Mouse (Mus musculus) ES-Bruce4 (cell line): ENCODE measurements around the gene Gpr132. TPM values are rescaled to one million over a fixed set of nuclear protein-coding genes. Genes with fewer than 3 reads are reported as not detected.

Source experiments
- H3K27ac ChIP-seq: 2 replicates; pipeline ENCODE4 v1.5.1; 2012; ENCODE audit warnings: low read length, inconsistent platforms; ENCODE audit not compliant: insufficient read depth
- H3K27me3 ChIP-seq: 2 replicates; pipeline ENCODE4 v1.6.1; 2012; ENCODE audit warnings: mild to moderate bottlenecking, low read length, inconsistent platforms; ENCODE audit not compliant: control insufficient read depth, poor library complexity, insufficient read depth, severe bottlenecking
- H3K36me3 ChIP-seq: 2 replicates; pipeline ENCODE4 v1.6.1; 2012; ENCODE audit warnings: inconsistent platforms, mild to moderate bottlenecking, low read length, moderate library complexity; ENCODE audit not compliant: control insufficient read depth, poor library complexity, insufficient read depth, severe bottlenecking
- H3K4me1 ChIP-seq: one replicate; pipeline ENCODE4 v1.8.1; 2011; ENCODE audit warnings: low read length; ENCODE audit not compliant: control insufficient read depth, insufficient read depth
- H3K4me3 ChIP-seq: 2 replicates; pipeline ENCODE4 v1.5.1; 2011; ENCODE audit warnings: low read depth, mild to moderate bottlenecking, low read length
- H3K9ac ChIP-seq: 2 replicates; pipeline ENCODE4 v1.6.1; 2012; ENCODE audit warnings: low read depth, mild to moderate bottlenecking, inconsistent platforms; ENCODE audit not compliant: poor library complexity, severe bottlenecking
- H3K9me3 ChIP-seq: replicated peaks from 2 replicates; pipeline ENCODE4 v1.6.1; 2012; ENCODE audit warnings: mild to moderate bottlenecking, low read length, inconsistent platforms; ENCODE audit not compliant: control insufficient read depth, poor library complexity, insufficient read depth, severe bottlenecking
- CTCF ChIP-seq: IDR thresholded peaks from one replicate; pipeline ENCODE4 v1.8.1; 2011; ENCODE audit warnings: low read depth, low read length
- EP300 ChIP-seq: IDR thresholded peaks from 2 replicates; pipeline ENCODE4 v1.6.1; 2011; ENCODE audit warnings: low read depth, low read length; ENCODE audit not compliant: insufficient read depth
- POLR2A ChIP-seq: IDR thresholded peaks from one replicate; pipeline ENCODE4 v1.8.1; 2011; ENCODE audit warnings: low read length; ENCODE audit not compliant: insufficient read depth
- polyA plus RNA-seq: library from polyadenylated mRNA; stranded (reverse); fragments of >200 nt; gene quantifications from 2 replicates; pipeline ENCODE4 v1.2.4, GENCODE M21; 2011; ENCODE audit warnings: low read depth; ENCODE audit not compliant: missing spikeins, insufficient read depth, insufficient read length

Gpr132 gene
- 0.64 and 0.93 TPM in 2 replicates for polyA plus RNA-seq

DNA sequence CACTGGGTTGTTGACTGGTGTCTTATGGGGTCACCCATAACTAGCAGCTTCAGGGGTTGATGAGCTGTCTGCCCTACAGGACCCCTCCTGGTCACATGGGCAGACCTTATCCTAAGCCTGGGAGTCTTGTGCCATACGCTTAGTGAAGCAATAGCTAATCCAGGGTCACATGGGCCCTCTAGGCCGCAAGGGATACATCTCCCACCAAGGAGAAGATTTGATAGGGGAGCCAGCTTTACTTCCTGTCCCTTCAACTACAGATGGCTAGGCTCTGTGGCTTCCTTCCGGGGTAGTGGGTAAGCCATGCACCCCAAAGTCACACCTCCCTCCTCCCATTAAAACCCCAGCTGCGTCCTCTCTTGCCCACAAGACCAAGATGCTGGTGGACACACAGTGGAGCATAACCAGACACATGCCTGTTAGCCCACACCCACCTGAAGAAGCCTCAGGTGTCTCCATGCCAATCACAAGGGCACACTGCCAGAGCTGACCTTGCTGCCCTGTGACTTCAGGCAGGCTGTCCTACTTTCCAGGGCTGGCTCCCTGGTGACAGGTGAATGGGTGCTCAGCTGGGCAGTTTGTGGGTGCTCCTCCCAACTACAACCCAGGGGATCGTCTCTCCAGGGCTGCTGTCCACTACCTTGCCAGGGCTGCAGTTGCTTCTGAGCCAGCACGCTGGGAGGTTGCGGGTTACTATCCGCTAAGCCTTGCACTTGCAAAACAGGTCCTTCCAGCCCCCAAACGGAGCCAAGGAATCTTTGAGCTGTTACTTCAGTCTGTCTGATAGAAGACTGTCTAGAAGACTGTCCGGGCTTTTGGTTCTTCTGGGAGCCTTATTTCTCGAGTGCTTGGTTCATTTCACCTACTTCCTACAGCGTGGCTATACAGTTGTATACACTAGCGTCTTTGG, at the start of gene Gpr132:
Gene Gpr132 (minus strand): TSS at position 51 of the 910 bp plus-strand sequence.
- H3K27ac ChIP-seq: no peak within 1 kb of the TSS
- H3K4me3 ChIP-seq: no peak within 1 kb of the TSS
- TF ChIP-seq EP300: no peak
- TF ChIP-seq POLR2A: no peak
- TF ChIP-seq CTCF: no peak
- H3K9me3 ChIP-seq: no peaks in the 10 kb centered on the region
- no peaks in the 10 kb centered on the region for H3K36me3 ChIP-seq
- H3K27me3 ChIP-seq: no peaks in the 10 kb centered on the region
- peaks cover 4% of the 10 kb centered on the region for H3K4me1 ChIP-seq
- no peak within 1 kb of the TSS for H3K9ac ChIP-seq

DNA sequence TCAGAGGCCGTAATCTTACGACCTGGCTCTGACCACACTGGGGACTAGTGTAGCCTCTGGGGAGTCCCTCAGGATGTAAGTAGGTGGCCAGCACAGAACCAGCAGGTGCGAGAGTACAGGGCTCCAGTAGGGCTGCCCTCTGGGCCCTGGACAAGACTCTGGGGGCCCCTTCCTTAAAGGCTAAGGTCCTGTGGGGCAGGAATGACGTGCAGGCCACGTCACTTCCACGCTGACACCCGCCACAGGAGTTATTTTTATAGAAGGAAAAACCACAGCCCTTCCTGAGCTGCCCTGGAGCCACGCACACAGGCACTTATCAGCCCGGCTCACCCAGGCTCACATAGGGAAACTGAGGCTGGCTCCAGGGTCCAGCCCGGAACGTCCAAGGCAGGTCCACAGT, 49.5 kb upstream of the Gpr132 start:
- H3K4me3 ChIP-seq: no peak overlapping the region
- no peak overlapping the region for H3K9ac ChIP-seq
- no peak overlapping the region for H3K27ac ChIP-seq
- no peaks in the 10 kb centered on the region for H3K36me3 ChIP-seq
- H3K9me3 ChIP-seq: no peaks in the 10 kb centered on the region
- H3K27me3 ChIP-seq: no peaks in the 10 kb centered on the region
- no peaks in the 10 kb centered on the region for H3K4me1 ChIP-seq
- TF ChIP-seq POLR2A (no peak), EP300 (no peak), CTCF (no peak)

DNA sequence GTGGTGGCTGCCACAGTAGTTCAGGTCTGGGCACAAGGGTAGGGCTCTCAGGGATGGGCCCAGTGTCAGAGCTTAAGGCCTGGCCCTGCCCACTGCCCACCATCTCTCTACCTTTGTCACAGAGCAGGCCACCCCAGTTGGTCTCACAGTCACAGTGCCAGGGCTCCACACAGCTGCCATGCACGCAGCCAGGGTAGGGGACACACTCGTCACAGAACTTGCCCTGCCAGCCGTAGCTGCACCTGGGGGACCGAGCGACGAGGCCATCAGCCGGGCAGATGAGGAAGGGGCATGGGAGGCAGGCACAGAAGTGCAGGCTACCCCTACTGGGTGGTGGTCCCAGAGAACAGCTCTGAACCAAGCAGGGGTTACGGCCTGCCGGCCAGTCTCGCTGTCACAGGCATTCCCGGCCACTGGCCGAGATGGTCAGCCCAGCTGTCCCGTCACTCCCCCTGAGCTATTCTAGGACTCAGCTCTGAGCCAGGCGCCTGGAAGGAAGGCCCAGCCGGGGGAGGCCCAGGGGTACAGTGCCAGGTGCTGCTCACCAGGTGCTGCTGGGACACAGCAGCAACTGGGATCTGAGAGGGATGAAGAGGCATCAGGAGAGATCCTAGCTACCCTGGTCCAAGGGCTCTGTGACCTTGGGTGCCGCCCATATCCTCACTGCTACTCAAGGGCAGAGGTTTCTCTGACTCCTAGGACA, 48.8 kb upstream of the Gpr132 start:
- Histone ChIP-seq H3K36me3 (no peaks in the 10 kb centered on the region), H3K9me3 (no peaks in the 10 kb centered on the region), H3K27me3 (no peaks in the 10 kb centered on the region), H3K9ac (no peak overlapping the region), H3K27ac (no peak overlapping the region), H3K4me1 (no peaks in the 10 kb centered on the region), H3K4me3 (no peak overlapping the region)
- no peak for TF ChIP-seq EP300
- TF ChIP-seq POLR2A: no peak
- TF ChIP-seq CTCF: no peak

DNA sequence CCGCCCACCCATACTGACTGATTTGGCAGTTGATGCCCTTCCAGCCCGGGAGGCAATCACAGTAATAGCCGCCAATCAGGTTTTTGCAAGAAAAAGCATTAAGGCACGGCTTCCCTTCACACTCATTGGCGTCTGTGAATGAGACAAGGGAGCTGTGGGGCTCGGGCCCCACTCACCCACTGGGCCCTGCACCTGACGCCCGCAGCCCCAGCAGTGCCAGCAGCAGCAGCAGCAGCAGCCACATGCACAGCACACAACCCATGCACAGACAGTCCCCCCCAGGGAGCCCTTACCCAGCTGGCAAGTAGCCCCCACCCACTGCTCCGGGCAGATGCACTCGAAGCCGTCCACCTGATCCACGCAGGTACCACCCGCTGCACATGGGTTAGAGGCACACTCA, 47.6 kb upstream of the Gpr132 start:
- H3K9me3 ChIP-seq: no peaks in the 10 kb centered on the region
- no peak for TF ChIP-seq POLR2A
- no peak for TF ChIP-seq EP300
- no peak for TF ChIP-seq CTCF
- no peak overlapping the region for H3K9ac ChIP-seq
- no peaks in the 10 kb centered on the region for H3K27me3 ChIP-seq
- H3K4me1 ChIP-seq: no peaks in the 10 kb centered on the region
- H3K36me3 ChIP-seq: no peaks in the 10 kb centered on the region; the same call in 1 of the 2 replicates
- H3K4me3 ChIP-seq: no peak overlapping the region
- no peak overlapping the region for H3K27ac ChIP-seq

DNA sequence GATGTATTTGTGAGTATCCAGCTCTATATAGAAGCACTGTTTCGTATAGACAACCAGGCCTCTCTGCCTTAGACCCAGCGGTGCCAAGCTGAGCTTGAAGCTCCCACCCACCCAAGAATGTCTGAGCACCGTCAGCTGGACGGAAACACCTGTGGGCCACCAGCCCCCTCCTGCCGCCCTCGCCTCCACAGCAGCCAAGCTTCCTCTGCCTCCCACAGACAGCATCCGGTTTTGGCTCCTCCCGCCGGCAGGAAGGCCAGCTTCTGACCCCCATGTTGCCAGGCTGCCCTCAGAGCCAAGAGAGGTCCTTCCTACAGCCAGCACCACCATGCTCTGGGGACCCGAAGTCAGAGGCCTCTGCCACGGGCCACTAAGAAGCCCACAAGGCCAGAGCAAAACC, 46.5 kb upstream of the Gpr132 start:
- Histone ChIP-seq H3K4me3 (no peak overlapping the region), H3K36me3 (no peaks in the 10 kb centered on the region; the same call in 1 of the 2 replicates), H3K27me3 (no peaks in the 10 kb centered on the region), H3K4me1 (no peaks in the 10 kb centered on the region), H3K9ac (no peak overlapping the region), H3K27ac (no peak overlapping the region), H3K9me3 (no peaks in the 10 kb centered on the region)
- TF ChIP-seq EP300 (no peak), CTCF (no peak), POLR2A (no peak)
